Mouse (Mus musculus): ENCODE data around the gene Ptprt.

- TF ChIP-seq USF1 (IDR thresholded peaks at IDR 0.05; ENCODE audit: low read depth, low read length) (no peak), USF2 (IDR thresholded peaks at IDR 0.05; ENCODE audit: borderline replicate concordance in 1 of 2, insufficient read depth in 1 of 2, low read depth in 1 of 2, low read length in 2 of 2) (no peak), POLR2A (IDR thresholded peaks at IDR 0.05; ENCODE audit: control insufficient read depth in 1 of 2, insufficient read depth in 1 of 2, low read depth in 1 of 2, low read length in 2 of 2, poor library complexity in 1 of 2) (no peak), CTCF (IDR thresholded peaks at IDR 0.05 in 2 of 3, conservative IDR thresholded peaks at IDR 0.05 in 1 of 3; ENCODE audit: control insufficient read depth in 1 of 3, insufficient read depth in 1 of 3, low read depth in 2 of 3, low read length in 3 of 3, poor library complexity in 1 of 3, severe bottlenecking in 1 of 3) (no peak), EP300 (IDR thresholded peaks at IDR 0.05; ENCODE audit: low read depth in 1 of 2, low read length in 2 of 2) (no peak), MAZ (IDR thresholded peaks at IDR 0.05; ENCODE audit: low read depth, low read length) (no peak), SIN3A (IDR thresholded peaks at IDR 0.05; ENCODE audit: low read length) (no peak), CHD2 (IDR thresholded peaks at IDR 0.05; ENCODE audit: low read length) (no peak), POLR2AphosphoS5 (IDR thresholded peaks at IDR 0.05; ENCODE audit: borderline replicate concordance, low read depth, low read length) (no peak), ZMIZ1 (IDR thresholded peaks at IDR 0.05; ENCODE audit: low read depth, low read length) (no peak), HCFC1 (IDR thresholded peaks at IDR 0.05; ENCODE audit: low read depth, low read length) (no peak), TCF12 (IDR thresholded peaks at IDR 0.05; ENCODE audit: low read depth, low read length) (no peak)
Observed at GRCm38 (mm10) chr2:162660941-162661386, at the start of gene Ptprt.
